Mouse (Mus musculus) effector memory CD4-positive, alpha-beta T cell, adult 5 months (primary cell): ENCODE data around the gene Krt35. TPM values are rescaled to one million over a fixed set of nuclear protein-coding genes. Genes with fewer than 3 reads are reported as not detected.

Experiments
- polyA plus RNA-seq: library from polyadenylated mRNA; unstranded; fragments of 100-300 nt; shearing (Covaris generic); gene quantifications from one replicate; pipeline ENCODE4 v1.2.1, GENCODE M21; 2017

The Krt35 gene
- polyA plus RNA-seq = not detected

GRCm38 (mm10) chr11:100096141-100096540, at the start of gene Krt35:
Gene Krt35 (minus strand): TSS chr11:100096241.

GRCm38 (mm10) chr11:100135731-100136130, 39.7 kb upstream of the Krt35 start, which contains the start of gene Krt15:
Gene Krt15 (minus strand): TSS chr11:100135928.

GRCm38 (mm10) chr11:100121466-100121865, 25.4 kb upstream of the Krt35 start, which contains the start of gene Krt13:
Gene Krt13 (minus strand): TSS chr11:100121566.

GRCm38 (mm10) chr11:100105576-100106122, 9.6 kb upstream of the Krt35 start, which contains the start of gene Krt36:
Gene Krt36 (minus strand): TSS chr11:100105626.

GRCm38 (mm10) chr11:100087861-100088260, 8.2 kb downstream of the Krt35 start, which contains the start of gene Krt32:
Gene Krt32 (minus strand): TSS chr11:100088226.

GRCm38 (mm10) chr11:100050451-100050850, 45.6 kb downstream of the Krt35 start, which contains the start of gene Krt31:
Gene Krt31 (minus strand): TSS chr11:100050551.

Other genes starting within 250 kb of the Krt35 start
- gene Krtap4-16, start 244.6 kb downstream of the Krt35 start, polyA plus RNA-seq = not detected
- gene Gm11568, start 238.3 kb downstream of the Krt35 start, polyA plus RNA-seq = not detected
- not detected for gene Gm11559, start 231.8 kb downstream of the Krt35 start, polyA plus RNA-seq
- gene Krtap9-1, start 222.9 kb downstream of the Krt35 start, polyA plus RNA-seq = not detected
- gene Gm11567, start 217.1 kb downstream of the Krt35 start, polyA plus RNA-seq = not detected
- not detected for gene Krtap31-1, start 188.3 kb downstream of the Krt35 start, polyA plus RNA-seq
- not detected for gene Gm11565, start 181.5 kb downstream of the Krt35 start, polyA plus RNA-seq
- not detected for gene Krtap31-2, start 159.9 kb downstream of the Krt35 start, polyA plus RNA-seq
- gene Krtap9-5, start 147.8 kb downstream of the Krt35 start, polyA plus RNA-seq = not detected
- gene Krtap29-1, start 117.2 kb downstream of the Krt35 start, polyA plus RNA-seq = not detected
- gene Krtap16-1, start 109.6 kb downstream of the Krt35 start, polyA plus RNA-seq = not detected
- gene Krtap17-1, start 102.2 kb downstream of the Krt35 start, polyA plus RNA-seq = not detected
- gene Krt33a, start 80.0 kb downstream of the Krt35 start, polyA plus RNA-seq = not detected
- gene Krt33b, start 66.4 kb downstream of the Krt35 start, polyA plus RNA-seq = not detected
- gene Krt34, start 54.7 kb downstream of the Krt35 start, polyA plus RNA-seq = not detected
- gene Krt31, start 45.7 kb downstream of the Krt35 start, polyA plus RNA-seq = not detected
- not detected for gene Krt32, start 8.0 kb downstream of the Krt35 start, polyA plus RNA-seq
- gene Krt36, start 9.4 kb upstream of the Krt35 start, polyA plus RNA-seq = not detected
- gene Krt13, start 25.3 kb upstream of the Krt35 start, polyA plus RNA-seq = not detected
- gene Krt15, start 39.7 kb upstream of the Krt35 start, polyA plus RNA-seq = not detected
- gene Krt19, start 52.4 kb upstream of the Krt35 start, polyA plus RNA-seq = not detected
- gene Krt9, start 97.0 kb upstream of the Krt35 start, polyA plus RNA-seq = not detected
- not detected for gene Krt14, start 111.3 kb upstream of the Krt35 start, polyA plus RNA-seq
- gene Krt16, start 152.7 kb upstream of the Krt35 start, polyA plus RNA-seq = not detected
- gene Krt17, start 164.8 kb upstream of the Krt35 start, polyA plus RNA-seq = 0.24 TPM
- gene Krt42, start 173.6 kb upstream of the Krt35 start, polyA plus RNA-seq = not detected
- 5,204 TPM for gene Eif1, start 223.6 kb upstream of the Krt35 start, polyA plus RNA-seq
- not detected for gene Gast, start 238.2 kb upstream of the Krt35 start, polyA plus RNA-seq